Mouse (Mus musculus) heart, adult 18-20 months (tissue): ENCODE results near the gene Tmem132d. TPM values are rescaled to one million over a fixed set of nuclear protein-coding genes. Genes with fewer than 3 reads are reported as not detected.
"Not testable (repeated sequence)": the region's sequence is repeated elsewhere in the genome, so short reads cannot be mapped to it uniquely, and the experiment has no call there.

Source experiments
- DNase-seq, 2 experiments: peaks; one replicate each; pipeline ENCODE4 v3.0.0; 2021 to 2022; ENCODE audit warnings: mixed read lengths in 1 of 2
- total RNA-seq, 2 experiments: library from RNA; stranded (reverse); gene quantifications; 2 replicates each; pipeline ENCODE4 v1.2.3; 2021

The Tmem132d gene
- total RNA-seq, 2 experiments from 2014 or later = not detected

DNA sequence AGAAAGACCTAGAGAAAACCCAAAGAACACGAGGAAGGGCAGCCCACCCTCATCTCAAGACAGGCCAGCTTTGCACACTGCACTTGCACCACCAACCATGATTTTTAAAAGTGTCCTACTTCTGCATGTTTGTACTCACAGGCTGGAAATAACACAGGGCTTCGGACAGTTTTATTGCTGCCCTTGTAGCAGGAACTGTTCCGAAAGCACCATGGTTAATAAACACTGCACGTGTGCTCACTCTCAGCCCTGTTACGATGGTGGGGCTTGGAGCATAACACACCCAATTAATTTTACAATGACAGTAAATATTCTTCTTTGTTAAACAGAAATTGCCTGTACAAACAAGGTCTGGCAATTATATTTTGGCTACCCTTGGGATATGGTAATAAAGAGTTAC, 357.4 kb downstream of the Tmem132d start:
- no peak for DNase-seq

DNA sequence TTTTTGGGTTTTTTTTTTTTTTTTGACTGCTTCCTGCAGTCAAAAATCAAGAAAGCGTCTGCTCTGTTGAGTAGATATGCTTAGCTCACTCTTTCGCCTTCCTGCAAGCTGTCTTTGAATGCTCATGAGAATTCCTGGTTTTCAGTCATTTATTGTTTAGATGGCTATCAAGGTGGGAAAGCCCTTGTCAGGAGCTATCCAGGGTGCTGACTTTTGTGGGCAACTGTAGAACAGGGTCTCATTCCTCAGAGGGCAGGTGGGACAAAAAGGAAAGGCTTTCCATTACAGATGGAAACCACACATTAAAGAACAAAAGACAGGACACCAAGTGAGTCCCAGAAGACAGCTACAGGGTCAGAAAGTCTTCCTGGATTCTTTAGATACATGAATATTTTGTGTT, 360.3 kb downstream of the Tmem132d start:
- DNase-seq = no peak

DNA sequence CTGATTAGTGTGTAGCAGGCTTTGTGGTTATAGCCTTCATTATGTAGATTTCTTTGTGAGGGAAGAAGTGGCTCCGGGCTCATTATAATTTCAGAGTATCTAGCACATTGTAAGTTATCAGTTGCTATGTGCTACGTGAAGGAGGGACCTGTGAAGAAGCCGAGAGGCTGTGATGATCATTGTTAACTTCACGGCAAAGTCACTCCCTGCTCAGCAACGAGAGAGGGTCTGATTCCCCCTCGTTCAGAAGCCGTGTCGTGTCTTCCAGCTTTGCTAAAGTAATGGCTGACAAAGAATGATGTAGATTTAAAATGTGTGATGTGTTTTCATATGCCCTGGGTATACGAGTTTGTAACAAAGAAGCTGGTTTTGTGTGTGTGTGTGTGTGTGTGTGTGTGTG, 391.1 kb downstream of the Tmem132d start:
- no peak for DNase-seq

DNA sequence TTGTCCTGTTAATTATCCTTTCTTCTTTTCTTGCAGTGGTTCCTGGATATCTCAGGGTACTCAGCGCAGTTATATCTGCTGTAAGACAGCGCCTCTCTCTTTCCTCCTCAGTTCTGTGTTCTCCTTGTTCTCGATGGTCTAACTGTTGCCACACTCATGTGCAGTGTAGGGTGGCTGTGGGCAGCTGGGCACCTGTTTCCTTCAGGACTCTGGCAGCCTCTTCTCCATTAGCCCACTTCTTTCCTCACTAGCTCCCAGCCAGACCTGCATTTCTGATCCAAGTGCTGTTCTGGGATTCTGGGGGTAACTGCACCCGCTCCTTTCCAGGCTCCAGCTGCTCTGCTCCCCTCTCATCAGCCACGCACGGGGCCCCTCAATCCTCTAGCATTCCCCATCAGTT, 392.8 kb downstream of the Tmem132d start:
- DNase-seq = no peak

DNA sequence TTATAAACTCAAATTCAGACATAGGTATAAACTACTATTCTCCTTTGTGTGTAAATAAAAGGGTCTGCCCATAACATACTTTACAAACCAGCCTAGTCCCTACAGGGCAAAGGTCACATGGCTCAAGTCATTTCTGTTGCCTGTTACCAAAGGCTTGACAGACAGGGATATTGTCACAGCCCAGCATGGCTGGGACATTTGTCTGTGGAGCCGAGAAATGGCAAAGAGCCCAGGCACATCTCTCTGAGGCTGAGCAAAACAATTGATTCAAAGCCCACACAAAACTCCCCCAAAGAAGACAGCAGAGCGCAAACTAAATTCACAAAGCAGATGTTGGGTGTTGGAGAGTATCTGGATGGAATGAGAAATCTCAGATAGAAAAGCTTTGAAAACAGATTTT, 405.8 kb downstream of the Tmem132d start:
- no peak for DNase-seq

DNA sequence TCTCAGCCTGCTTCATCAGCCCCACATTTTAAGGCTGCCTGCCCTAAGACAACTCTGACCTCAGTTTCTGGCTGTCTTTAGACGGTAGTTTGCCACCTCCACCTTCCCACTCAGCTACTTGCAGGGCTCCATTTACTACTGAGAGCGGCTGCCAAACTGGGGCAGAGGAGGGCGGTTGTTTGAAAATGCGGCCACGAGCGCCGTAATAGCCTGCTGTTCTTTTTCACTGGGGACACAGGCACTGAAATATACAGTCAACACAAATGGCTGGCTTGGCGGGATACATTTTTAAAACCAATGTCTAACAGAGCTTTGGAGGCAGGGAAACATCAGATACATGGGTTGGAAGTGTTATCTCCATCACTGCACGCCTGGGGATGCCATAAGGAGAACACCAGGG, 428.2 kb downstream of the Tmem132d start:
- no peak for DNase-seq

DNA sequence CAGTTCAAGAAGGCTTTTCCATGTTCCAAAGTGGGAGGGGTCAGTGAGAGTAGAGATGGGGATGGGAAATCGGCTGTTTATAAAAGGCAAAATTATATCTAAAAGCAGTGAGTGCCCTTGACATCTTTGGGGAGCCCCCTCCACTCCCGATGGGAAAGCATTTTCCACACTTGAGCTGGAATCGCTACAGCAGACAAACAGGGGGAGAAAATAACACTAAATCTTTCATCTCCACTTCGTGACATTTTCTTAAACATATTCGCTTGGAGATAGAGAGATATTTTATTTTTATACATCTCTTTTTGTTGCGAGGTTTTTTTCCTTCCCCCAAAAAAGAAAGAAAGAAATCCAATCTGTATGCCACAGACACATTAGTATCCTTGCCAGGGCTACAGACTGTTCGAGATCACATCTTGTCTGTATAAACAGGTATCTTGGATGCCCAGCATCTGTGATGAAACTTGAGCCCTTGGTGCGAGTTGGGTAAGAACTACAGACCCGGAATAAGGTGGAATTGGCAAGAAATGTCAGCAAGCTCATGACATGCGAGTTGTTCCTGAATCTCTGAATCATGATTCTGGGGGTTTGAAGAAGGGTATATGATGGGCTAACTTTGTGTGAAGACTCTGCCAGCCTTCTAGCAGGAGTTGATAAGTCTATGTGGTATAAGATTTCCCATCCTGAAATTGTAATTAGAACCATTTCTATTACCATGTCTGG, 436.2 kb downstream of the Tmem132d start:
- no peak for DNase-seq

DNA sequence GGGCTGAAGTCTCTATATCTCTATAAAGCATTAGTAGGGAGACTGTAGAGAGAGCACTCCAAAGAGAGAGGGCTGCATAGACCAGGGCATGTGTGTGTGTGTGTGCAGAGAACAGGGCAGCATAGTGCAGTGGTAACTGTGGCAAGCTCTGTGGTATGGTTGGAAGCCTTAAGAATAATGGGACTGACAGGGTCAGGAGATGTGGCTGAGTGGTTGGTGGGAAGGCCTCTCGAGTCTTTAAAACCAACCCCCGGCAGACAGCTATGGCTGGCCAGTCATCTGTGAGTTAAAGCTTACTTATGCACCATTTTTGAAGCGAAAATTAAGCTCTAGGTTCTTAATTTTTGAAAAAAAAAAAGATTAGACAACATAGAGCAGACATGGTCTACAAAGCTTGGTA, 439.4 kb downstream of the Tmem132d start:
- DNase-seq = no peak

DNA sequence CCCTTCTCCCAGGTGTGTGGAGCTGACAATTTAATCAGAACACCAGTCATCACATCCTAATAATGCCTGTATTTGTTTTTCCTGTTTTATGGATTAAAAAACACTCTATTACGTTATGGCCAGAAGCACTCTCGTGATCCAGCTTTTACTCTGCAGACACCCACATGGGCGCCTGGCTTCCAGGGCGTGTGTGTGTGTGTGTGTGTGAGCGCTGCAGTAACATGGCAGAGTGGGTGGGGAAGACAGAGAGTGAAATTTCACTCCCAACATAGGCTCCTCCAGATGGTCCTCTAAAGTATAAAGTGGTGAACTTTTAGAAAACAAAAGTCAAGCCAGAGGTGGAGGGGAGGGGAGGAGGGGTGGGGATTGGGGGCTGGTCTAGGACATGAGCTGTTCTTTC, 442.1 kb downstream of the Tmem132d start:
- no peak for DNase-seq

DNA sequence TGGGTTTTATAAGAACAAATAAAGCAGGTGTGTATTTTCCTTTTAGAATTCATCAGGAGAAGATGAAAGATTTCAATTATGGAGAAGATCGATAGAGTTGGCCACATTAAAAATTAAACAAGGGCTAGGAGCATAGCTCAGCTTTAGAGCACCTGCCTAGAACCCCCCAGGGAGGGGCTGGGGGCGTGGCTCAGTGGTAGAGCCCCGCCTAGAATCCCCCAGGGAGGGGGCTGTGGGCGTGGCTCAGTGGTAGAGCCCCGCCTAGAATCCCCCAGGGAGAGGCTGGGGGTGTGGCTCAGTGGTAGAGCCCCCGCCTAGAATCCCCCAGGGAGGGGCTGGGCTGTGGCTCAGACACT, 452.9 kb downstream of the Tmem132d start:
- DNase-seq = not testable (repeated sequence)

DNA sequence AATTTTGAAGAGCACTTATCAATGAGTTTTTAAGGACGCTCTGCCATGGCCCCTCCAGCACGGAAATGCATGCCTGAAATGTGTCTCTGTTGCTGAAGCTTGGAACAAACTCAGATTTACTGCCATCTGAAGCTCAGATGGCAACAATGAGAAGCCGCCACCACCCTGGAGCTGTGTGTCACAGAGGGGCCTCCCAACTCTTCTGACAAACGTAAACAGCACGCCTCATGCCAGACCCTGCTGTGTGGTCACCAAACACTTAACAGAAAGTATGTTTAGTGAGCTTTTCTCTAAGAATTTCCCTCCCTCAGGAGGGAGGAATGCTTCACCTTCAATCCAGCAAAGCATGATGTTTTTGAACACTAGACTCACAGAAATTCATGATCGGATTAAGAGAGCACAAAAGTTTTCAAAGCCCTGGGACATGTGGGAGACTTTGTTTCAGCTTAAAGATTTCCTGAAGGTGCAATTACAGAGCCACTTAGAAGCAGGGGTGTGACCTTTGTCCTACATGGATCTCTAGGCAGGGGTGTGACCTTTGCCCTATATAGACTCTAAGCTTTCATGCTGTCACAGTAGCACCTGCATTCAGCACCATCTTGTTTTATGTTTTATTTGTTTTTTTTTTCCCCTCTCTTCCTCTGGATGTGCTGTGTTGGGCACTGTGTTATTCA, 453.4 kb downstream of the Tmem132d start:
- peak in 1 of 2 experiments; percentile 1 for DNase-seq

DNA sequence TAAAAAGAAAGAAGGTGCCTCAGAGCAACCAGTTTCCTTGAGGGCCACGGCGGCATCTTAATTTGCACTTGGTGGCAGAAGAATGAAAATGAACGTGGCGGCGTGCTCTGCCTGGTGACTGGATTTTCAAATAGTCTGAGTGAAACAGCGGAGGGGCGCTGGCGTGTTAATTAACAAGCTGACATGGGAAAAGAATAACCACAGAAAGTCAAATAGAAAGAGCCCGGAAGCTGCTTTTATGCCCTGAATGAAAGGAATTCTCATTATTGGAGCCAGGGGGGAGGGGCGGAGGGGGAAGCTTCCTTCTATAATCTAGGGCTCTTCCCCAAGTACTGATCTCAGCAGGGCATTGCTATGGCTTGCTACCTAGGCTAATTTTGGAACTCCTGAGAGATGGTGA, 456.2 kb downstream of the Tmem132d start:
- DNase-seq = no peak

DNA sequence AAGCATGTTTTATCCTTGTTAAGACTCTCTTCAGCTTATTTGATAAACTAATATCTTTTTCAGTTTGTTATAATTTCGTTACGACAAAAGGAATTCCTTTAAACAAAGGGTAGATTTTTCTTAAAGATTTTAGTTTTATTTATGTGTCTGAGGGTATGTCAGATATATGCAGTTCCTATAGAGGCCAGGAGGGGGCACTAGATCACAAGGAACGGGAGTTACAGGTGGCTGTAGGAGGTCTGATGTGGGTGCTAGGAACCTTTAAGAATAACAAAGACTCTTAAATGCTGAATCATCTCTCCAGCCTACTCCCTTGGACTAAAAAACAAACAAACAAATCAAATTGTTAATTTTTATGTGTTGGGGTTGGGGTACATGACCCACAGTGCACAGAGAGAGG, 467.2 kb downstream of the Tmem132d start:
- no peak for DNase-seq

DNA sequence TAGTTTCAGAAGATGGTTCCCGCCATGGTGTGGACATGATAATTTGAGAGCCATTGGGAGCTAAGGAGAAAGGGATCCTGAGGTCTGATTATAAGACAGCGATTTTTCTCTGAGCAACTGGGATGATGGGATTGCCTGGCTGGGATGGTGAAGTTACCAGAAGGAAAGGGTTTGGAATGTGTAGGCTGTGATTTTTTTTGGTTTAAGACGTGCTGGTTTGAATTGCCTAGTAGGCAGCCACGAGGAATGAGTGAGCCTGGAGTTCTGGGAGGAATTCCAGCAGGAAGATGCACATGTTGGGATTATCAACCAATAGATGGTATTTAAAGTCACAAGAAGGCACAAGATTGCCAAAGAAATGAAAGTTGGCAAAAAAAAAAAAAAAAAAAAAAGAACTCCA, 470.2 kb downstream of the Tmem132d start:
- DNase-seq = no peak

DNA sequence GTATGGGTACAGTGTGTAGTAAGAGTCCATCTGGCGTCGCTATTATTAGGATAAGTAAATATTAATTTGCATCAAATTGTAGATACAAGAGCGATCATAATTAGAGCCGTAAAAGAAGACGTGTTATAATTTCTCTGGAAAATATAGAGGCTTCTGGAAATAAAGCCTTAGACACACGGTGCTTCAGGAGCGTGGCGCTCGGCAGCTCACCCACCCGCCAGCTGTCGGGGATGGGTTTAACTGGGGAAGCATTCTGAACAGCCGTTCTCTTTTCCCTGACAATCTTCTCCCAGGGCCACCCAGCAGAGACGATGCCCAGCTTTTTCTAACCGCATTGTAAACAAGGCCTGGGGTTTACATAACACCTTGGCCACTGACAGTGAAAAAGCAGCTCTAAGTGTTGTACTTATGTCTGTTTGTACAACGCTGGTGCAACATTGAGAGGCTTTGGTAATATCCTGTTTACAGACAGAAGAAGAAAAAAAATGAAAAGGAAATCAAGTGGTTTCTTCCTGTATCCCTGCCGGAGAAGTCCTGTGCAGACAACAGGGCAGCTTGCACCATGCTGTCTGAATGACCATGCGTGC, 476.3 kb downstream of the Tmem132d start:
- DNase-seq = no peak

DNA sequence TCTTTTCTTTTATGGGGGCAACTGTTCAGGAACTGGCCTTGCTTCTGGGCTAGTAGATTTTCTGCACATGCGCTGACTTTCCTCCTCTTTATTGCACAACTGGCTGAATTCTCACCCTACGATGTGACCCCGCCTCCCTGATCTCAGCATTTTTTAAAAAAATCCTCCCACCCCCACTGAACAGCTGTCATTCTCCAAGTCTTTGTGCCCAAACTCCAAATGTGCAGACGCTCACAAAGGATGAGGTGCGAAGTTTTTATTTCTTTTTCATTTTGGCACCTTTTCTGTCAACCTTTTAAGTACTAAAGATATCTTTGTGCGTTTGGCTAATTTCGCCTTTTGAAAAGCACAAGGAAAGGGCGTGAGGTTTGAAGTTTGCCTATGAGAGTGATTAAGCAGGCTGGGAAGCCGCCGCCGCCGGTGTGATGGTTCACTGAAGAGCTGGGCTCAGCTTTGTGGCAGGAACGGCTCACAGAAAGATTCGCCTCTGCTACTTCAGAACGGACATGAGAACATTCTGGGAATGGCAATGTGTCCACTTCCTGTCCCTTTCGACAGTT, 478.6 kb downstream of the Tmem132d start:
- DNase-seq = no peak

DNA sequence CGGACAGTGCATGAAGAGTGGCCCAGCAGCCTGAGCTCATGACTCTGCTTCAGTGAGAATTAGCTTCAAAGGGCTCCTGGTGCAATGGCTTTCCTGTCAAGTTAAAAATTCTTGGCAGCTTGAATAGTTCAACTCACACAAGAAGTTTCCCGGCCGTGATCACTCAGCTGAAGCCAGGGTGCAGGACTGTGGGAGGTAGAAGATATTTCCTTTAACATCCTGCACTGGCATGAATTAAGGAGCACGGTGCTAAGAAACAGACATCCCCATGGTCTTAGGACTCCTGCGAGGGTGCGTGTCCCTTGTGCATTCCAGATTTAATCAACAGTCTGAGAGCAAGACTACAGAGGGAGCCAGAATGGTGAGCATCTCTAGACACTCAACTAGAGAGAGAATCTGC, 480.1 kb downstream of the Tmem132d start:
- DNase-seq = no peak

DNA sequence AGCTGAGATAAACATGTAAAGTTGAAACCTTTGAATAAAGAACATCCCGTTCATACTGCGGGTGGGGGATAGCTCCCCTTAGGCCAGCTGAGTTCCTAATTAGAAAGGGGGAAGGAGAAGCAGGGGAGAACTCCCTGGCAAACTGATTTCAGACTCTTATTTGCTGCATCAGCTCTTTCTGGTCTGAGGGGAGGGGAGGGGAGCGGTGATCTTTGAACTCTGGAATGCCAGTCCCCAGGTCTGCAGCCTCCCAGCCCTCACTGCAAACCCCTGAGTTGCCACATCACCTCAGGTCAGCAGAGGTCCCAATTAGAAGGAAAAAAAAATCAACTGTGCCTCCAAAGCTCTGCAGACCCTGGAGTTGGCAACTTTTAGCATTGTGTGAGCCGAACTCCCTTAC, 482.3 kb downstream of the Tmem132d start:
- DNase-seq = no peak

DNA sequence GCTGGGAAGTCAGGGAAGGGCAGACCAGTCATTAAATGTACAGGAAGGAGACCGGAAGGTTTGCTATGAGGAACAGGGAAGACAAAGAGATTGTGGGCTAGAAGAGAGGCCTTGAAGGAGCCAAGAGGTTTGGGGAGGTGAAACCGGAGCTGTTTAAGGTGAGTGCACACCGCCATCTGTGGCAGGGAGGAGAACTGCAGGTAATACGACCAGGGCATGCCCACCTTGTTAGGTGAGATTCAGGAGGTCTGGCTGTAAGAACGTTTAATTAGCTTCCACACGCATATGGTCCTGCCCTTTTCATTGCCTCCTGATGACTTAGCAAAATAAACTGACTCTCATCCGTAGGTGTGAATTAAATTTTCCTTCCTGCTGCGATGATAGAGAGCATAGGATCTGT, 485.6 kb downstream of the Tmem132d start:
- DNase-seq = no peak

DNA sequence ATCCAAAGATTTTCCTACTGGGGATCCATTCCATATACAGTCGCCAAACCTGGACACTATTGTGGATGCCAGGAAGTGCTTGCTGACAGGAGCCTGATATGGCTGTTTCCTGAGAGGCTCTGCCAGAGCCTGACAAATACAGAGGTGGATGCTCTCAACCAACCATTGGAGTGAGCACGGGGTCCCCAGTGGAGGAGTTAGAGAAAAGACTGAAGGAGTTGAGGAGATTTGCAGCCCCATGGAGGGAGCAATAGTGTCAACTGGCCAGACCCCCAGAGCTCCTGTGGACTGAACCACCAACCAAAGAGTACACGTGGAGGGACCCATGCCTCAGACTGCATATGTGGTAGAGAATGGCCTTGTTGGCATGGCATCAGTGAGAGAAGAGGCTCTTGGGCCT, 490.7 kb downstream of the Tmem132d start:
- not testable (repeated sequence) for DNase-seq

DNA sequence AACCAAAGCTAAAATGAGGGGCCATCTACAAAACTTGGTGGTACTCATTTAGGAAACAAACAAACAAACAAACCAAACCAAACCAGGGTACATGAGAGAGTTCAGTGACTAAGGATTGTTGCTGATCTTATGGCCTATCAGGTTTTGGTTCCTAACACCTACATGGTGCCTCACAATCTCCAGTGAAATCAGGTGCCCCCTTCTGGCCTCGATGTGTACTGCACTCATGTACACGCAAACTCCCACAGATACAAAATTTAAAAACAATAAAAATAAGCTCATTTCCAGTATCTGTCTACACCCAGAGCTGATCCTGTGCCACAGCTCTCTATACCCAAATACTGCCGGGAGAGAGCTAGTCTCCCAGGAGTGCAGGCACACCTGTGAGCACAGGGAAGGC, 495.0 kb downstream of the Tmem132d start:
- no peak for DNase-seq

DNA sequence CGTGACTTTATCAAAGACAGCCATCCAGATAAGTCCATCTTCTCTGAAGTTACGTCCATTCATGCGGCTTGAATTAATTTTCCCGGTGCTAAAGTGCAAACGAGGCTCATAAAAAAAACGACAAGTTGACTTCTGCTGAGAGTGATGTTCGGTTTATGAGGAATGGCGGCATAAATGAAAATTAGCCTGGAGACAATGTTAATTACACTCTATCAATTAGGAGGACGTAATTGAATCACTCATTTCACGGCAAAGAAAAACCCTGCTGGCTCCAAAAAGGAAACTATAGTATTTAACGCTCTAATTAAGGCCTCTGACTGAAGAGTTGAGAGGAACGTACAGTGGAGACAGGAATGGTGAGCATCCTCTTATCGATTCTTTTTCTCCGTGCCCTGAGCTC, 503.2 kb downstream of the Tmem132d start:
- no peak for DNase-seq

DNA sequence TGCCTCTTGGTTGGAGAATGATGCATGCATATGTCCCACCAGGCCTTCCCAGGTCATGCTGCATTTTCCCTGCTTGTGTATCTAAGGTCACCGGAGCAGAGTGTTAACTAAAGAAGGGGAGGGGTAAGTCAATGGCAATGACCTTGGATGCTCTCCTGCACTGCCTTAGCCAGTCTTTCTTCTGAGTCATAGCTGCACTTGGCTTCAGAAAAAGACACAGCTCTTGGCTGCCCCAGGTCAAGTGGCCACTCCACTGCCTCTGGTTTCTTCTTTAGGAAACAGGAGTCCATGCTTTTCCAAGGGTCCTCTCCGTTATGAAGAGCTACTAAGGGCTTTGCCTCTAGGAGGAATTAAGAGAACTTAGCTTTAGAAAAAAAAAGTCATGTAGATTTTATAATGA, 506.2 kb downstream of the Tmem132d start:
- DNase-seq = no peak

DNA sequence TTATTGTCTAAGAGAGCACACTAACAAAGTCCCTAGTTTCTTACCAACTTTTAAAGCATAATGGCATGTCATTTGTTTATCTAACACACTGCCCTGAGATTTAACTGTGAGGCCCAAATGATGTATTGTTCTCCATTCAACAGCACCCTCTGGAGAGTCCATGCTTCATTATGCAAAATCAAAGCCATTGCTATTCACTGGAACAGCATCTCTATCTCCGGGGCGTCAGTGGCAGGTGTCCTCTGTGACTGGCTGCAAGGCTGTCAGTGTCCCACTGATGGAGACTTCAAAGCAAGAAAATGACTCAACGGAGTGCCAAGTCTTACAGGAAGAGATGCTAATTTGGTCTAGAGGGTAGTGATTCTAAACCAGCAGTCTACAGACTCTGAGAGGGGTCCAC, 508.8 kb downstream of the Tmem132d start:
- DNase-seq = no peak
